Comparison of ENCODE assay signal across 18 mouse cellular contexts in genomic region chr11:109874651-109875524, GRCm38 (mm10). TPM values are rescaled to one million over a fixed set of nuclear protein-coding genes. Genes with fewer than 3 reads are reported as not detected.
DNase-seq lines count a peak whose midpoint lies in the region; ATAC-seq and TF ChIP-seq lines count a peak whose summit lies in the region.
"Had no signal": no experiment of that assay in that cellular context is flagged by ENCODE, and none has a peak within 500 bp of the region (broad histone marks: within the 10 kb centered on the region; RNA-seq: fewer than 3 reads in every experiment).

No protein-coding gene starts in this region.

- 87% methylated on average over 11 of the region's 11 CpGs for WGBS in lung, postnatal 0 days
- WGBS in intestine, postnatal 0 days, result 71% methylated on average over 11 of the region's 11 CpGs

- peak overlapping the region; percentile 89 for H3K27ac ChIP-seq in gastrocnemius, adult 2 months
- peak overlapping the region; percentile 20; the same call in 1 of the 2 replicates for H3K27ac ChIP-seq in lung, postnatal 0 days (ENCODE audit: low read length)
- H3K27ac ChIP-seq in intestine, postnatal 0 days (ENCODE audit: low read depth, low read length), result no peak overlapping the region
- H3K27ac ChIP-seq: hindbrain, embryonic 12.5 days; kidney, embryonic 15.5 days; midbrain, embryonic 10.5 days; neural tube, embryonic 12.5 days had no signal

- H3K36me3 ChIP-seq in lung, postnatal 0 days (ENCODE audit: insufficient read depth, low read length), result no peaks in the 10 kb centered on the region
- H3K36me3 ChIP-seq in intestine, postnatal 0 days (ENCODE audit: control insufficient read depth, insufficient read depth), result no peaks in the 10 kb centered on the region
- H3K36me3 ChIP-seq: hindbrain, embryonic 12.5 days; kidney, embryonic 15.5 days; midbrain, embryonic 10.5 days; neural tube, embryonic 12.5 days had no signal

- peak; percentile 46 for DNase-seq in gastrocnemius, adult 2 months
- no peak for DNase-seq in gastrocnemius, postnatal 14 days
- no peak for DNase-seq in lung, postnatal 0 days (ENCODE audit: low spot score)
- DNase-seq in lung, postnatal 10 days, result no peak
- no peak for DNase-seq in spleen, postnatal 14 days (ENCODE audit: low spot score in 2 of 2)
- no peak for DNase-seq in adrenal gland, adult 2 months
- DNase-seq: cerebellum, adult 11 months; lung, embryonic 14.5 days; thymus, adult 2 months had no signal

- intact Hi-C loops in gastrocnemius, adult 2 months (cut with DNase I), result no loop called here
- intact Hi-C loops in gastrocnemius, postnatal 14 days (cut with DNase I; ENCODE audit: low total_unique reads), result loop anchor here (5.0 kb wide), 1 partner anchor 232 kb away; no protein-coding TSS in a partner anchor

- H3K9me3 ChIP-seq in lung, postnatal 0 days (ENCODE audit: low read length), result no peaks in the 10 kb centered on the region
- H3K9me3 ChIP-seq in intestine, postnatal 0 days (ENCODE audit: control insufficient read depth), result no peaks in the 10 kb centered on the region
- H3K9me3 ChIP-seq: hindbrain, embryonic 12.5 days; kidney, embryonic 15.5 days; midbrain, embryonic 10.5 days; neural tube, embryonic 12.5 days had no signal

- no peak overlapping the region for H3K4me2 ChIP-seq in lung, postnatal 0 days (replicated peaks; ENCODE audit: low read depth, low read length)
- no peak overlapping the region for H3K4me2 ChIP-seq in intestine, postnatal 0 days (replicated peaks; ENCODE audit: low read depth)
- H3K4me2 ChIP-seq: hindbrain, embryonic 12.5 days; lung, embryonic 14.5 days; neural tube, embryonic 12.5 days had no signal

- H3K4me1 ChIP-seq in lung, postnatal 0 days (ENCODE audit: insufficient read depth, low read depth, low read length), result no peaks in the 10 kb centered on the region
- H3K4me1 ChIP-seq in intestine, postnatal 0 days (replicated peaks; ENCODE audit: control insufficient read depth, insufficient read depth, low read length), result no peaks in the 10 kb centered on the region
- H3K4me1 ChIP-seq: hindbrain, embryonic 12.5 days; midbrain, embryonic 10.5 days; neural tube, embryonic 12.5 days had no signal

- no peak overlapping the region for H3K4me3 ChIP-seq in gastrocnemius, adult 2 months
- H3K4me3 ChIP-seq in lung, postnatal 0 days (ENCODE audit: low read depth, low read length), result no peak overlapping the region
- no peak overlapping the region for H3K4me3 ChIP-seq in intestine, postnatal 0 days (ENCODE audit: low read depth, low read length)
- H3K4me3 ChIP-seq: hindbrain, embryonic 12.5 days; kidney, embryonic 15.5 days; midbrain, embryonic 10.5 days; neural tube, embryonic 12.5 days had no signal

- no peak for TF ChIP-seq EP300 in lung, postnatal 0 days (IDR thresholded peaks at IDR 0.05)

- ATAC-seq in lung, postnatal 0 days, result no peak
- ATAC-seq in intestine, postnatal 0 days, result peak; percentile 59; the same call in 1 of the 2 replicates
- no peak for ATAC-seq in megakaryocyte, adult 5-6 weeks (ENCODE audit: poor library complexity, severe bottlenecking)

- no peak for TF ChIP-seq CTCF in gastrocnemius, adult 2 months (IDR thresholded peaks at IDR 0.05)
- no peak for TF ChIP-seq CTCF in lung, postnatal 0 days (IDR thresholded peaks at IDR 0.05)
- TF ChIP-seq CTCF in intestine, postnatal 0 days (IDR thresholded peaks at IDR 0.05; ENCODE audit: low read depth), result no peak

- H3K9ac ChIP-seq in lung, postnatal 0 days (replicated peaks; ENCODE audit: low read depth), result no peak overlapping the region
- H3K9ac ChIP-seq in intestine, postnatal 0 days (ENCODE audit: low read depth, low read length), result no peak overlapping the region
- H3K9ac ChIP-seq: hindbrain, embryonic 12.5 days; kidney, embryonic 15.5 days; lung, embryonic 14.5 days; neural tube, embryonic 12.5 days had no signal

- H3K27me3 ChIP-seq in lung, postnatal 0 days (replicated peaks; ENCODE audit: insufficient read depth, low read length), result no peaks in the 10 kb centered on the region
- no peaks in the 10 kb centered on the region for H3K27me3 ChIP-seq in intestine, postnatal 0 days (replicated peaks; ENCODE audit: control insufficient read depth, insufficient read depth, low read length)
- H3K27me3 ChIP-seq: hindbrain, embryonic 12.5 days; kidney, embryonic 15.5 days; neural tube, embryonic 12.5 days had no signal

RNA-seq across cellular contexts. Expression of gene 1700012B07Rik, which starts 47.0 kb away (rescaled TPM):
- total RNA-seq in gastrocnemius, adult 2 months (2021), result not detected
- not detected for total RNA-seq in gastrocnemius, postnatal 14 days (2021)
- polyA plus RNA-seq in lung, postnatal 0 days (2015; fragmentation: Nextera tagmentation; extraction: Ambion mirVana), result 0.15 TPM in 1 of 2 replicates, not detected in the other
- not detected in 2 replicates for polyA plus RNA-seq in intestine, postnatal 0 days (2015; fragmentation: Nextera tagmentation; extraction: Ambion mirVana)
- total RNA-seq in megakaryocyte, adult 5-6 weeks (2015), result not detected in 2 replicates
- not detected in 2 replicates for total RNA-seq in megakaryocyte, adult 5-6 weeks (2017)
- not detected for total RNA-seq in adrenal gland, adult 2 months (2021)
- polyA plus RNA-seq in adrenal gland, adult 2 months (2012; rRNA removed), result not detected in 2 replicates
- total RNA-seq: adrenal gland, postnatal 4 days; ES-E14; left cerebral cortex, postnatal 10 days had no signal
- polyA plus RNA-seq: hindbrain, embryonic 12.5 days; kidney, embryonic 15.5 days; lung, embryonic 14.5 days; midbrain, embryonic 10.5 days; neural tube, embryonic 12.5 days had no signal
